Mouse (Mus musculus) cerebellum, adult 2 months (tissue): Measurements from ENCODE around the gene Ivns1abp. TPM values are rescaled to one million over a fixed set of nuclear protein-coding genes. Genes with fewer than 3 reads are reported as not detected.
A peak's percentile ranks its signal among the peaks of the same experiment; 100 is the strongest.

Source experiments
- DNase-seq, 2 experiments: peaks; one replicate each; pipeline ENCODE4 v3.0.0; 2021
- H3K27ac ChIP-seq: fragments of 200-500 bp; 2 replicates; pipeline ENCODE4 v1.5.1; 2012; ENCODE audit warnings: low read length, control low read depth, inconsistent platforms; ENCODE audit not compliant: insufficient read depth
- H3K27me3 ChIP-seq: fragments of 200-500 bp; 2 replicates; pipeline ENCODE4 v1.6.1; 2012; ENCODE audit warnings: inconsistent platforms, mild to moderate bottlenecking, low read length, moderate library complexity; ENCODE audit not compliant: control insufficient read depth, insufficient read depth
- H3K4me1 ChIP-seq: fragments of 200-500 bp; 2 replicates; pipeline ENCODE4 v1.6.1; 2011; ENCODE audit warnings: low read length; ENCODE audit not compliant: control insufficient read depth, insufficient read depth
- H3K4me3 ChIP-seq: fragments of 200-500 bp; replicated peaks from 2 replicates; pipeline ENCODE3; 2011; ENCODE audit warnings: mild to moderate bottlenecking, low read depth, low read length, control low read depth; ENCODE audit not compliant: insufficient read depth
- CTCF ChIP-seq: fragments of 200-500 bp; IDR thresholded peaks from 2 replicates; pipeline ENCODE4 v1.5.1; 2011; ENCODE audit warnings: low read depth, mild to moderate bottlenecking, control low read depth, low read length, moderate library complexity, borderline replicate concordance; ENCODE audit not compliant: insufficient read depth
- POLR2A ChIP-seq: fragments of 200-500 bp; IDR thresholded peaks from 2 replicates; pipeline ENCODE4 v1.6.1; 2011; ENCODE audit warnings: low read length, control low read depth, borderline replicate concordance; ENCODE audit not compliant: insufficient read depth
- WGBS: fragments of 180-500 bp; shearing (Covaris S2); methylation state at CpG from one replicate; pipeline ENCODE4 v1.1.7; 2018; 5-methylcytosine and 5-hydroxymethylcytosine counted together
- polyA plus RNA-seq: library from polyadenylated mRNA; depleted of rRNA; stranded (reverse); fragments of >200 nt; gene quantifications from 2 replicates; pipeline ENCODE4 v1.2.3, GENCODE M21; 2012

Ivns1abp gene
- polyA plus RNA-seq, 1 experiment, result 108 TPM

- H3K27me3 ChIP-seq, result no peaks in the 10 kb centered on the region
- no peak overlapping the region for H3K4me3 ChIP-seq
- H3K4me1 ChIP-seq, result no peaks in the 10 kb centered on the region
- no peak for DNase-seq
- TF ChIP-seq POLR2A, result no peak
- no peak for TF ChIP-seq CTCF
- no peak overlapping the region for H3K27ac ChIP-seq
- 85% methylated on average over 8 of the region's 8 CpGs for WGBS
These were observed 22.8 kb downstream of the Ivns1abp start for GRCm38 (mm10) chr1:151366944-151367605.

- no peak for DNase-seq
- TF ChIP-seq POLR2A (no peak), CTCF (no peak)
- H3K27ac ChIP-seq, result no peak overlapping the region
- H3K4me3 ChIP-seq, result no peak overlapping the region
- H3K27me3 ChIP-seq, result no peaks in the 10 kb centered on the region
- 90% methylated on average over 5 of the region's 5 CpGs for whole genome bisulfite sequencing
- no peaks in the 10 kb centered on the region for H3K4me1 ChIP-seq
These were observed 23.5 kb downstream of the Ivns1abp start for GRCm38 (mm10) chr1:151367721-151368324.

GRCm38 (mm10) chr1:151368444-151368843, 24.2 kb downstream of the Ivns1abp start:
- Histone ChIP-seq H3K27me3 (no peaks in the 10 kb centered on the region), H3K4me1 (no peaks in the 10 kb centered on the region), H3K27ac (no peak overlapping the region), H3K4me3 (no peak overlapping the region)
- DNase-seq, result no peak
- 97% methylated on average over 3 of the region's 3 CpGs for WGBS
- no peak for TF ChIP-seq POLR2A
- TF ChIP-seq CTCF, result no peak

GRCm38 (mm10) chr1:151370573-151370972, 26.3 kb downstream of the Ivns1abp start:
- Histone ChIP-seq H3K27ac (no peak overlapping the region), H3K4me3 (no peak overlapping the region), H3K4me1 (no peaks in the 10 kb centered on the region), H3K27me3 (no peaks in the 10 kb centered on the region)
- TF ChIP-seq POLR2A (no peak), CTCF (no peak)
- 89% methylated on average over 3 of the region's 3 CpGs for WGBS
- no peak for DNase-seq

GRCm38 (mm10) chr1:151371543-151371942, 27.3 kb downstream of the Ivns1abp start:
- DNase-seq, result no peak
- 74% methylated on average over 5 of the region's 5 CpGs for WGBS
- no peaks in the 10 kb centered on the region for H3K4me1 ChIP-seq
- no peak overlapping the region for H3K27ac ChIP-seq
- H3K4me3 ChIP-seq, result no peak overlapping the region
- TF ChIP-seq POLR2A, result no peak
- no peak for TF ChIP-seq CTCF
- H3K27me3 ChIP-seq, result no peaks in the 10 kb centered on the region

- 95% methylated on average over 1 of the region's 1 CpGs for WGBS
- no peak for DNase-seq
- H3K4me1 ChIP-seq, result no peaks in the 10 kb centered on the region
- TF ChIP-seq POLR2A (no peak), CTCF (no peak)
- no peaks in the 10 kb centered on the region for H3K27me3 ChIP-seq
- H3K4me3 ChIP-seq, result no peak overlapping the region
- H3K27ac ChIP-seq, result no peak overlapping the region
These were observed 28.5 kb downstream of the Ivns1abp start for GRCm38 (mm10) chr1:151372823-151373222.

- Histone ChIP-seq H3K4me1 (no peaks in the 10 kb centered on the region), H3K27ac (no peak overlapping the region), H3K27me3 (no peaks in the 10 kb centered on the region), H3K4me3 (no peak overlapping the region)
- TF ChIP-seq POLR2A (no peak), CTCF (no peak)
- no peak for DNase-seq
- WGBS, result 88% methylated on average over 3 of the region's 3 CpGs
These were observed 33.1 kb downstream of the Ivns1abp start for GRCm38 (mm10) chr1:151377353-151377752.

GRCm38 (mm10) chr1:151390029-151390428, 45.8 kb downstream of the Ivns1abp start:
- 0 out of 2 replicates have a peak, but pooled peaks have one; percentile 28 for TF ChIP-seq CTCF
- TF ChIP-seq POLR2A, result no peak
- H3K4me1 ChIP-seq, result no peaks in the 10 kb centered on the region
- no peak for DNase-seq
- H3K27ac ChIP-seq, result no peak overlapping the region
- H3K4me3 ChIP-seq, result no peak overlapping the region
- H3K27me3 ChIP-seq, result no peaks in the 10 kb centered on the region
- 98% methylated on average over 1 of the region's 1 CpGs for WGBS
